Mouse (Mus musculus) E14TG2a.4 (cell line): ENCODE data around the gene Abca15.

Source experiments
- CTCF ChIP-seq: conservative IDR thresholded peaks from 2 replicates; pipeline ENCODE4 v1.5.1; 2014; ENCODE audit warnings: low read length
- NANOG ChIP-seq: IDR thresholded peaks from 2 replicates; pipeline ENCODE4 v1.6.1; 2014; ENCODE audit warnings: borderline replicate concordance, low read length, mixed read lengths
- POU5F1 ChIP-seq: IDR thresholded peaks from 2 replicates; pipeline ENCODE4 v1.6.1; 2014; ENCODE audit warnings: low read length, borderline replicate concordance

DNA sequence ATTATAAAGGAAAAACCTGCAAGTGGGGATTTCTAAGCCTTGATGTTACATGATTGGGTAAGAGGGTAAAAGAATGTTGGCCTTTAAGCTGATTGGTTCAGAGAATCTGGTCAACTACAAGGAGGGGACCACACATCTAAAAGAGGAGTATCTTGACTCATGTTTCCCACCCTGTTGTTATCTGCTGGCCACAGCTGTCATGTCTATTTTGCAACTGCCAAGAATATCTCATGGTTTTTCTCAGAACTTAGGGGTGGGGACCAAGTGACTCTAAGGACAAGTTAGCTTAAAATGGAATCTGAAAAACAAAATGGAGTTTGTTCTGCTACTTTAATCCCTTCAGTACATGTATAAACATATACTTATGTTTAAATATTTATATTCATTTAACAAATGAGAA lies 103.0 kb downstream of the Abca15 start:
- TF ChIP-seq CTCF (no peak), NANOG (no peak), POU5F1 (no peak)
